Mouse (Mus musculus) skeletal muscle tissue, adult 2 months (tissue): ENCODE results near the gene Lrrc74a.

Experiments used
- DNase-seq: peaks from one replicate; pipeline ENCODE4 v3.0.0-alpha.2; 2012; ENCODE audit warnings: low read depth, low spot score

Lrrc74a gene

GRCm38 (mm10) chr12:86786149-86787019 is 52.2 kb downstream of the Lrrc74a start:
- DNase-seq = no peak

GRCm38 (mm10) chr12:86787020-86787553 is 52.9 kb downstream of the Lrrc74a start:
- DNase-seq = no peak

DNA sequence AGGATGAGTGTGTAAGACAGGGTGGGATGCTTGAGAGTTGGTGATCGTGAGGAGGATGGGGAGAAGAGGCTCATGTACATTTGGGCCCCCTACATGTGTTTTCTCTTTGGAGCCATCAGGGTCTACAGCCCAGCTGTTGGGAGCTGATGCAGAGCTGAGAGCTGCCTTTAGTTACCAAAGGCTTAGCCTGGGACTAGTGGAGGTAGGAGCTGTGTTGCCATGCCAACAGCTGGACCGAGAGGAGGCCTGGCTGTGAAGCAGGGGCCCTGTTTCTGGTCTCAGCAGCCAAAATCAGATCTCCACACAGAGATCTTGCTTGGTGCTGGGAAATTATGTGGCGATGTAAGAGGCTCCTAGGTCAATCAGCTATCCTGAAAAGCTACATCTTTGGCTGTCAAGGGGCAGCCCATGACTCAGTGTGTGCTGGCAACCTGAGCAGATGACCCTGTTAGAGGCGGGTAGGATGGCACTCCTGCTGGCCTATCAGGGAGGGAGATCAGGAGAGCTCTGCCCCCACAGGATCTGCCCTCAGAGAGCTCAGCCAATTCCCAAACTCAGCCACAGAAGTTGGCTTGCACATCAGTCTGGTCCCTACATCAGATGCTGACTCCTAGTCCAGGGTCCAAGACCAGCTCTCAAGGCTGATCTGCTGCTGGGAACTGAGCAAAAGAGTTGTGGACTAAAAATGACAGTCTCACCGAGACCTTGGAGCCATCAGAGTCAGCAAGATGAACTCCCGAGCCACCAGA is 56.1 kb downstream of the Lrrc74a start:
- no peak for DNase-seq

- DNase-seq = no peak
Measured at GRCm38 (mm10) chr12:86790849-86791127, 56.6 kb downstream of the Lrrc74a start.

GRCm38 (mm10) chr12:86791987-86792386 is 57.8 kb downstream of the Lrrc74a start:
- no peak for DNase-seq

- DNase-seq = peak; percentile 87
Measured at GRCm38 (mm10) chr12:86793830-86794229, 59.7 kb downstream of the Lrrc74a start.

DNA sequence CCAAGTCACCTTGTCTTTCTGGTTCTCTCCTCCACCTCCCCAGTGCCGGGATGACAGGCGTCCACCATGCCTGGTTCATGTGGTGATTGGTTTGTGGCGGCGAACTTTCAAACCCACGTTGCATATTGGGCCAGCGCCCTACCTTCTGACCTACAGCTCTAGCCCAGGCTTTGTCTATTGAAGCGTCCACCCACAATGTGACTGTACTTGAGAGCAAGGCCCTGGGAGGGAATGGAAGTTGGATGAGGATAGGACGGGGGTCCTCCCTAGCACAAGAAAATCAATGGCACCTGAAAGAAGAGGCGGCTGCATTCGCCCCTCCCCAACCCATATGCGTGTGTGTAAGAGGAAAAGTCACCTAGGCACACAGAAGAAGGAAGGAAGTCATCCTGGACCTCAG is 60.2 kb downstream of the Lrrc74a start:
- no peak for DNase-seq

DNA sequence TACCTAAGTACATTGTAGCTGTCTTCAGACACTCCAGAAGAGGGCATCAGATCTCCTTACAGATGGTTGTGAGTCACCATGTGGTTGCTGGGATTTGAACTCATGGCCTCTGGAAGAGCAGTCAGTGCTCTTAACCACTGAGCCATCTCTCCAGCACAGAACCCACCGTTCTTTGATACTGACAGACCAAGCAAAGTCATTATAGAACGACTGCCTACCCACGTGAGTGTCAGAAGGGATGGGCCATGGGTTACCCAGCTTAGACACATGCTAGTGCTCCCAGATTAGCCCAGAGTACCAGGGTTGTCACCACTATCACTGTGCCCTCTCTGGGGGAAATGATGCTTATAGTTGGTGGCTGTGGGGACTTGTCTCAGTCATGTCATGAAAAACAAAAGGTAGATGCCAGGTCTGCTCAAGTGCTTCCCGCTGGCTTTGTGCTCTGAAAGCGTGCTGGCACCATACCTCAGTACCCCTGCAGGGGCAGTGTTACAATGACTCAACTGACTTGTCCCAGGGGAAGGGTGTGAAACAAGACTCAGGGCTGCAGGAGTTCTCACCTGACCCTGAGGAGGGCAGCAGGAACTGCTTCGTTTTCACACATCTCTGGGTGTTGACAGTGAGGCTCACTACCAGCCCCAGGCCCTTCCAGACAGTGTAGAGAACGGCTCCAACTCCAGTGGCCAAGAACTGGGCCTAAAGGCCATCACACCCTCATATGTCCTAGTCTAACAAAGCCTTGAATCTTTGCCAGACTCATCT is 61.1 kb downstream of the Lrrc74a start:
- DNase-seq = no peak

DNA sequence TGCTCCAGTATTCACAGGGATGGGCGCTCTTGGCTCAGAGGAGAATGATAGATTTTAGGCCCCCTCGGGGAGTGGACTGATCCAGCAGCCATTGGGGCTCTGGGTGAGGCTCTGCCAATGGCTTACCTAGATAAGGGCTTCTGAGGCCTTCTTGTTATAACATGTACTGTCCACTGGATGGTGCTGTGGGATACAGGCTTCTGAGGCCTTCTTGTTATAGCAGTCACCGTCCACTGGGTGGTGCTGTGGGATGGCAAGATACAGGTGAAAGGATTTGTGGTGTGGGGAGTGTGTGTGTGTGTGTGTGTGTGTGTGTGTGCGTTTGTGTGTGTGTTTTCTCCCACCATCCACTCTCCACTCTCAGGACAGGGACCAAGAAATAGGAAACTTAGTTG is 61.7 kb downstream of the Lrrc74a start:
- DNase-seq = peak; percentile 94

- DNase-seq = no peak
Measured at GRCm38 (mm10) chr12:86796351-86796750, 62.2 kb downstream of the Lrrc74a start.

DNA sequence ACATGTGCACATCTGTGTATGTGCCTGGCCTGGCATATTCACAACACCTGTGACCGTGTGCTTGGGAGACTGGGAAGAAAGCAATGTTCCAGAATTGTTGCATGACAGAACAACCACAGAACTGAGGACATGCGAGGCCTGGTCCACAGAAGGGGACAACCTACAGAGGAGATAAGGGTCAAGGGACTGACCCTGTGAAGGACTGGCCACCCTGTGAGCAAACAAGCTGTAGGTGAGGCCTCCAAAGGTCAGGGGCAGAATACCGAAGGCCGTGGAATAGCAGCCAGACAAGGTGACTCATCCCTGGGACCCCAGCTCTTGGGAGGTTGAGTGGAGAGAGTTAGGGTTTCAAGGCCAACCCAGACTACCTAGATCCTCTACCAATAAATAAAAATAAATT is 63.6 kb downstream of the Lrrc74a start:
- DNase-seq = no peak

DNA sequence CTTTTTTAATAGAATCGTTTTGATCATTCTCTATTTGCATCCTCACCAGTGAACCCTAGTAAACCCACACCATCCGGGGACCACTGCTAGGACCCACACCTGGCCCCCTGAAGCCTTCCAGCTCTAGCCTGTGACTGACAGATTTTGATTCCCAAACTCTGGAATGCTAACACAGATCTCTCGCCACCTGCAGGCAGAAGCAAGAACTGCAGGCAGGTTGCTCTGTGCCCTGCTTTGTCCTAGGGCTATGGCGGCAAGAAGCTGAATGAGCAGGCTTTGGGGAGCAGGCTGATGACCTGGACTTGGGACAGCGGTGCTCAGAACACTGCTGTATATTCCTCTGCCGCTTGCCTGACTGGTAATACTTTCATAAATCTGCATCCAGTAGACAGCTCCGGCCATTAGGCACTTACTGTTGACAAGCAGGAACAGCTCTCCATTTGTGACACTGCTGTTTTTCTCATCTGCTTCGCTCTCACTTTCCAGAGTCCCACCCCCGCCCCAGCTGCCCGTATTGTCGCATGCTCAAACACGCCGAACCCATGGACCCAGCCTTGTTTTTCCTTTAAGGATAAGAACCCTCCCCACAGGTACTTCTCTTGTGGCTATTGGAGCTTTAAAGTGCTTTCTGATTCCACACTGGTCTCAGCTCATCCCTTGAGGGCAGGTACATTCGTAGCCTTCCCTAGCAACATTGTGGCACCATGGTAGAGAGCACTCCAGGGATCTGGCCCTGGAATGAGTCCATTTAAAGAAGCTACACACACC is 64.8 kb downstream of the Lrrc74a start:
- no peak for DNase-seq

DNA sequence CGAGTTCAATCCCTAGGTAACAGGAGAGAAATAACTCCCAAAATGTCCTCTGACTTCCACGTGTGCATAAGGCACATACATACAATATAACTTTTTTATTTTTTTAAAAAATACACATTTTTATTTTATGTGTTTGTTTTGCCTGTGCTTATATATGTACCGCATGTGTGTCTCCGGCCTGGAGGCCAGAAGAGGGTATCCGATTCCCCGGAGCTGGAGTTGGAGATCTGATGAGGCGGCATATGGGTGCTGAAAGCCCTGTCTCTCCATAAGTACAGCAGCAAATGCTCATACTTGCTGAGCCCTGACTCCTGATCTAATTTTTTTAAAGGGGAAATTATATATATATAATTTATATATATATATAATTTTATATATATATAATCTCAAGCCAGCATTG is 65.6 kb downstream of the Lrrc74a start:
- DNase-seq = no peak

- no peak for DNase-seq
Measured at GRCm38 (mm10) chr12:86800336-86800735, 66.2 kb downstream of the Lrrc74a start.

- DNase-seq = peak; percentile 95
Measured at GRCm38 (mm10) chr12:86800765-86801147, 66.6 kb downstream of the Lrrc74a start.

DNA sequence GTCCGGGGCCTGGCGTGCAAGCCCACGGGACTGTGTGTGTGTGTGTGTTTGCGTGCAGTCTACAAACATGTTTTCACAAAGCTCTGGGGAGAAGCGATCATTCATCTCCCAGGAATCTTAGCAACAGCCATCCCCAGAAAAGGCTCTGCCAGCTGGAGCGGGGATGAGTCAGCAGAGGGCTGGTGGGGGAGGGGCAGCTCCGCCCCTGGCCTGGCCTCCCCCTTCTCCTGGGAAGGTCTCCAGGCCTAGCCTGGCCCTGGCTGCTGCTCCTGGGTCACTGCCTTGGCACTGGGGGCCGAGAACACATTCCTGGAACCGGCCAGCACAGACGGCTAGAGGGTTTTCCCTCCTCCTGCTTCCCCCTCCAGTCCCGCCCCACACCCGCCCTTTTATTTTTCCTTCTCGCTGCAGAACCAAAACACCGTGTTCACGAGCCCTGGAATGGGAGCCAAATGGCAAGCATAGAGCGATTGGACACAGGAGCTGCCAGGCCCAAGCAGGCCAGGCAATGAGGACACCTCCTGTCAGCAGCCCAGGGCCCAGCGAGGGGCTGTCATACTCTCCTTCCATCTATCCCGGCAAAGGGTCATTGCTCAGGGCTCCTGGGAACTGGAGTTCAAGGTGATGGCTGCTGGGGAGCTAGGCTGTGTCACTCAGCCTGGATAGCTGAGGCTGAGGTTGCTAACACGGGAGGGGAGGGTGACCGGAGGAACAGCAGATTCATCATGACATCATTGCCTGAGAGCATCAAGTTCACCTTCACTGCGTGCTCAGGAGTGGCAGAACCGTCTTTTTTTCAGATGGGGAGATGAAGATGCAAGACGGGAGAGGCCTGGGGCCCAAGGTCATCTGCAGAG is 67.2 kb downstream of the Lrrc74a start:
- DNase-seq = peak; percentile 99

- DNase-seq = peak; percentile 87
Measured at GRCm38 (mm10) chr12:86802005-86802671, 68.0 kb downstream of the Lrrc74a start.

GRCm38 (mm10) chr12:86802899-86803298 is 68.7 kb downstream of the Lrrc74a start:
- DNase-seq = no peak

DNA sequence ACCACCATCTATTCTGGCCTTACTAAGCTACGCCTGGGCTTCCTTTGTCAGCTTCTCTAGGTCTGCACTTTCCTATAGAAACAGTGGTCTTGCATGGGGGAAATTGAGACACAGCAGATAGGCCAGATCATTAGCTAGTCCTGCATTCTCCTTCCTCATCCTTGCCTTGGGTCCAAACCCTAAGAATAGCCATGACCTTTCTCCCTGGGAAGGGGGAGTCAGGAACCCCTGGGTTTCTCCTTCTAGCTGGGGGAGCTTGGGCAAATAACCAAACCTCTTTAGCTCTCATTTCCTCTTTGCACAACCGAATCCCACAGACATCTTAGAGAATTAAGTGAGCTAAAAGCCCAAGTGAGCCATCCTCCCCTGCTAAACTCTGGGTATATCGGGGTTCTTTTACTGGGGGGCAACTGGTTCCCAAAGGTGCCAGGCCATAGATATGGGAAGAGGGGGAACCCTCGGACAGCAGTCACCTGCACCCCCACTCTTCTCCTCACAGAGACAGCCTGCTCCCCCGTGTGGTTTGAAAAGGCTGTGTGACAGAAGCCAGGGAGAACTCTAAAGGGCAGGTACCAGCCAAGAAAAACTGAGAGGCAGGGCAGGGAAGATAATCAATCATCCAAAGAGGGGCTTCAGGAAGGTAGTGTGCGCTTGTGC is 69.6 kb downstream of the Lrrc74a start:
- no peak for DNase-seq
